21 mouse cellular contexts compared by ENCODE assay signal in the genomic region with DNA sequence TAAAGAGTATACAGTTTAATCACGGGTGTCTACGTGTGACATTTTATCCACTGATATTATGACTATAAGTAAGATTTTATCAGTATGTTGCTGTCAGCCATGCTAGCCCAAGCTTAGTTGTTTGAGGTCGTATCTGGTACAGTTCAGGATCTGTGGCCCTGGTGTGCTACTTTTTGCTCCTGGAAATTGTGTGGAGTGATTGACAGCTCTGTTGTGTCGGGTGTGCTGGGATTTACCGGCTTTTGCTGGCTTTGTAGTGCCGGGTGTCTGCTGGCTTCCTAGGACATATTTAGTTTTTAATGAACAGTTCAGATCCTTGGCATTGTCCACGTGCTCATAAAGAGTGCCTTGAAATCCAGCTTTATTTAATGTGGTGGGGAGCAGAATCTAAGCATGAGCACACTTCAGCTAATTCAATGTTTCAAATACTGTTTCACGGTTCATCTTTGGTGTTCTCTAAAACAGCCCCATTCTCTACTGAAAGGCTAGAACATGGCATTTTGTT. TPM values are rescaled to one million over a fixed set of nuclear protein-coding genes. Genes with fewer than 3 reads are reported as not detected.
DNase-seq lines count a peak whose midpoint lies in the region; ATAC-seq lines count a peak whose summit lies in the region.
"Had no signal": no experiment of that assay in that cellular context is flagged by ENCODE, and none has a peak within 500 bp of the region (broad histone marks: within the 10 kb centered on the region; RNA-seq: fewer than 3 reads in every experiment).

No protein-coding gene starts in this region.

- no peaks in the 10 kb centered on the region for H3K36me3 ChIP-seq in midbrain, embryonic 15.5 days (replicated peaks)
- H3K36me3 ChIP-seq: hindbrain, embryonic 12.5 days; hindbrain, embryonic 15.5 days had no signal

- H3K4me1 ChIP-seq in midbrain, embryonic 15.5 days, result no peaks in the 10 kb centered on the region
- H3K4me1 ChIP-seq: hindbrain, embryonic 12.5 days; hindbrain, embryonic 15.5 days had no signal

- H3K9ac ChIP-seq in midbrain, embryonic 15.5 days, result no peak overlapping the region
- H3K9ac ChIP-seq: forebrain, embryonic 13.5 days; hindbrain, embryonic 12.5 days; hindbrain, embryonic 15.5 days had no signal

- H3K27me3 ChIP-seq in midbrain, embryonic 15.5 days (replicated peaks), result no peaks in the 10 kb centered on the region
- H3K27me3 ChIP-seq: forebrain, embryonic 13.5 days; hindbrain, embryonic 12.5 days; hindbrain, embryonic 15.5 days had no signal

- no peak overlapping the region for H3K4me3 ChIP-seq in midbrain, embryonic 15.5 days
- H3K4me3 ChIP-seq: forebrain, embryonic 10.5 days; forebrain, embryonic 13.5 days; hindbrain, embryonic 12.5 days; hindbrain, embryonic 15.5 days had no signal

- no peaks in the 10 kb centered on the region for H3K9me3 ChIP-seq in midbrain, embryonic 15.5 days
- H3K9me3 ChIP-seq: forebrain, embryonic 10.5 days; forebrain, embryonic 13.5 days; hindbrain, embryonic 12.5 days; hindbrain, embryonic 15.5 days had no signal

- no peak overlapping the region for H3K27ac ChIP-seq in midbrain, embryonic 15.5 days
- H3K27ac ChIP-seq: forebrain, embryonic 10.5 days; forebrain, embryonic 13.5 days; hindbrain, embryonic 12.5 days; hindbrain, embryonic 15.5 days had no signal

- peak; percentile 11 for DNase-seq in embryo, embryonic 11 days
- no peak for DNase-seq in embryo, embryonic 10.5 days (ENCODE audit: low spot score)
- DNase-seq in retina, postnatal 1 day, result peak; percentile 8
- DNase-seq in retina, embryonic 14.5 days (ENCODE audit: low spot score), result no peak
- no peak for DNase-seq in spleen, postnatal 4 days (ENCODE audit: low spot score in 2 of 2)
- DNase-seq: adrenal gland, adult 8-10 months; adrenal gland, postnatal 25 days; cerebellum, adult 11 months; cerebellum, adult 2 months; cerebellum, adult 9-11 months; cerebellum, postnatal 25 days; gastrocnemius, postnatal 10 days; gastrocnemius, postnatal 36 days had no signal

- ATAC-seq in midbrain, embryonic 15.5 days (replicated peaks), result 0 out of 2 replicates have a peak, but pooled peaks have one; percentile 33
- ATAC-seq: activated CD4-positive, CD25-positive, alpha-beta regulatory T cell, adult 4 months; forebrain, embryonic 13.5 days; forebrain, embryonic 16.5 days had no signal

- WGBS in midbrain, embryonic 15.5 days, result 30% methylated on average over 8 of the region's 8 CpGs

- no peak overlapping the region for H3K4me2 ChIP-seq in midbrain, embryonic 15.5 days
- H3K4me2 ChIP-seq: forebrain, embryonic 13.5 days; heart, embryonic 11.5 days; hindbrain, embryonic 12.5 days; hindbrain, embryonic 15.5 days had no signal

RNA-seq across cellular contexts. Expression of a gene that starts 11.8 kb away (rescaled TPM):
- 7.9 and 8.4 TPM in 2 replicates for polyA plus RNA-seq in midbrain, embryonic 15.5 days (2015; fragmentation: Nextera tagmentation; extraction: Ambion mirVana)

RNA-seq across cellular contexts. Expression of a gene that starts 12.0 kb away (rescaled TPM):
- polyA plus RNA-seq in midbrain, embryonic 15.5 days (2015; fragmentation: Nextera tagmentation; extraction: Ambion mirVana), result 0.88 and 1.1 TPM in 2 replicates
- polyA plus RNA-seq: forebrain, embryonic 10.5 days had no signal

Comparison
In these comparisons a context has a peak if more than half of its experiments do, and no peak if none do; other contexts are left out.
1. DNase-seq: peak in embryo, embryonic 11 days (single experiment) and retina, postnatal 1 day (single experiment); none in embryo, embryonic 10.5 days (single experiment), retina, embryonic 14.5 days (single experiment) and spleen, postnatal 4 days (0 of 2).